Comparison of ENCODE assay signal across 10 mouse cellular contexts in genomic region chr8:126162748-126163371, GRCm38 (mm10).
DNase-seq lines count a peak whose midpoint lies in the region; ATAC-seq and TF ChIP-seq lines count a peak whose summit lies in the region.
"Had no signal": no experiment of that assay in that cellular context is flagged by ENCODE, and none has a peak within 500 bp of the region (broad histone marks: within the 10 kb centered on the region; RNA-seq: fewer than 3 reads in every experiment).

No protein-coding gene starts in this region.

- no peak for TF ChIP-seq CTCF in layer of hippocampus, adult 2 months (conservative IDR thresholded peaks at IDR 0.05)
- no peak for TF ChIP-seq CTCF in midbrain, postnatal 0 days (IDR thresholded peaks at IDR 0.05)

- H3K4me3 ChIP-seq in forebrain, embryonic 14.5 days (ENCODE audit: low read depth, low read length), result no peak overlapping the region
- no peak overlapping the region for H3K4me3 ChIP-seq in layer of hippocampus, adult 2 months
- no peak overlapping the region for H3K4me3 ChIP-seq in midbrain, postnatal 0 days (ENCODE audit: low read depth, low read length)

- H3K9ac ChIP-seq in forebrain, embryonic 14.5 days (ENCODE audit: low read length), result no peak overlapping the region
- H3K9ac ChIP-seq in midbrain, postnatal 0 days (replicated peaks; ENCODE audit: low read length, poor library complexity, severe bottlenecking), result no peak overlapping the region

- H3K4me2 ChIP-seq in forebrain, embryonic 14.5 days (ENCODE audit: low read length), result no peak overlapping the region
- H3K4me2 ChIP-seq in midbrain, postnatal 0 days (ENCODE audit: low read depth, low read length, poor library complexity, severe bottlenecking), result no peak overlapping the region

- 0 out of 2 replicates have a peak, but pooled peaks cover 6% of the 10 kb centered on the region for H3K4me1 ChIP-seq in forebrain, embryonic 14.5 days (ENCODE audit: control insufficient read depth, insufficient read depth, low read length)
- H3K4me1 ChIP-seq in midbrain, postnatal 0 days (ENCODE audit: insufficient read depth, low read length), result peaks cover 8% of the 10 kb centered on the region; the same call in 1 of the 2 replicates

- H3K27me3 ChIP-seq in forebrain, embryonic 14.5 days (replicated peaks; ENCODE audit: control insufficient read depth, insufficient read depth, low read length), result no peaks in the 10 kb centered on the region
- H3K27me3 ChIP-seq in midbrain, postnatal 0 days (ENCODE audit: insufficient read depth, low read length), result no peaks in the 10 kb centered on the region

- no peaks in the 10 kb centered on the region for H3K9me3 ChIP-seq in forebrain, embryonic 14.5 days (replicated peaks; ENCODE audit: control insufficient read depth, low read length)
- H3K9me3 ChIP-seq in midbrain, postnatal 0 days (ENCODE audit: low read length), result no peaks in the 10 kb centered on the region

- H3K36me3 ChIP-seq in forebrain, embryonic 14.5 days (ENCODE audit: control insufficient read depth, insufficient read depth, low read length), result no peaks in the 10 kb centered on the region
- H3K36me3 ChIP-seq in midbrain, postnatal 0 days (ENCODE audit: insufficient read depth, low read length), result no peaks in the 10 kb centered on the region
- H3K36me3 ChIP-seq: G1E had no signal

- ATAC-seq in forebrain, embryonic 14.5 days, result peak; percentile 74
- ATAC-seq in midbrain, postnatal 0 days (ENCODE audit: low FRiP score), result peak; percentile 36; the same call in 1 of the 2 replicates
- ATAC-seq in erythroblast, adult 5-6 weeks (replicated peaks; ENCODE audit: low FRiP score, poor library complexity, severe bottlenecking), result no peak

- H3K27ac ChIP-seq in forebrain, embryonic 14.5 days (ENCODE audit: low read depth, low read length), result peak overlapping the region; percentile 61
- H3K27ac ChIP-seq in layer of hippocampus, adult 2 months, result peak overlapping the region; percentile 86
- H3K27ac ChIP-seq in midbrain, postnatal 0 days (ENCODE audit: low read depth, low read length), result no peak overlapping the region

- DNase-seq in cerebellum, adult 18-20 months, result peak; percentile 84 to 88
- DNase-seq in forebrain, embryonic 14.5 days (ENCODE audit: low spot score), result peak; percentile 78
- peak; percentile 71 to 81 for DNase-seq in layer of hippocampus, adult 2 months (ENCODE audit: low spot score in 2 of 2)
- DNase-seq in midbrain, postnatal 0 days (ENCODE audit: low spot score), result peak; percentile 83
- no peak for DNase-seq in thymus, postnatal 36 days
- no peak for DNase-seq in urinary bladder, postnatal 14 days (ENCODE audit: low spot score)
- DNase-seq: heart, adult 18-20 months; kidney, adult 2 months had no signal

- 59% methylated on average over 11 of the region's 11 CpGs for WGBS in forebrain, embryonic 14.5 days
- 33% methylated on average over 11 of the region's 11 CpGs for WGBS in midbrain, postnatal 0 days

Comparison
In these comparisons a context has a peak if more than half of its experiments do, and no peak if none do; other contexts are left out.
1. DNase-seq: peak in cerebellum, adult 18-20 months (2 of 2), forebrain, embryonic 14.5 days (single experiment), layer of hippocampus, adult 2 months (2 of 2) and midbrain, postnatal 0 days (single experiment); none in thymus, postnatal 36 days (0 of 2) and urinary bladder, postnatal 14 days (single experiment).